Mouse (Mus musculus): ENCODE results near the gene Setd4. TPM values are rescaled to one million over a fixed set of nuclear protein-coding genes. Genes with fewer than 3 reads are reported as not detected.

Gene Setd4
- total and polyA plus RNA-seq, 3 experiments: 0.70 to 4.6 (median 0.96) TPM

DNA sequence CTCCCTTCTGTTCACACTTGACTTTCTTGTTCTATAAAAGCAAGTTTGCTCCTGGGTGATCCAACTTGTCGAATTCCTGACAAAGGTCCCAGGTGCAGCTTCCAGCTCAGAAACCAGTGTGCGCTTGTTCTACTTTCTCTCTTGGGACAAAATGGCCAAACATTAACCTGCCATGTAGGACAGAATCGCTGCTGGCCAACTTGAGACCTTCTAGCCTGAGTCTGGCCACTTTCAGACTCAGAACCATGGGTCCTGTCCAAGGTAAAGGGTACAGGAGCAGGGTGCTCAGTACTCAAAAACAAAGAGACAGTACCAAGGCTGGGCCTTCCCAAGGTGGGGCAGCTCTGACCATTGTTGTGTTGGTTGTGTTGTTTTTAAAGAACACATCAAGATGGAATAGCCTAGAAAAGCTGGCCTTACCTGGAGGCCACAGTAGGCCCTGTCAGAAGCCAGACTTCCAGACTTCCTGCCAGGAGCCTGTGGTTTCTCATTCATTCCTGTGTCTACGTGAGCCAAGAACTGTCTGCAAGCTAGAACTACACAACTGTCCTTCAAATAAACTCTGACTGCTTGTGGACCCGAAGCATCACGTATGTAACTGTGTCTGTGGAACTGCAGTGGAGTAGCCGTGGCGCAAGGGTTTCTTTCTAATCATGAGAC is 25.4 kb downstream of the Setd4 start:
- Histone ChIP-seq H3K27me3 (ENCODE audit: control insufficient read depth, insufficient read depth, low read length) (no peaks in the 10 kb centered on the region), H3K36me3 (ENCODE audit: control insufficient read depth, insufficient read depth, low read length) (no peaks in the 10 kb centered on the region), H3K79me2 (replicated peaks; ENCODE audit: control insufficient read depth, insufficient read depth, low read length) (no peaks in the 10 kb centered on the region), H3K4me3 (no peak overlapping the region), H3K27ac (no peak overlapping the region), H3K4me1 (ENCODE audit: control insufficient read depth, insufficient read depth, low read length) (no peaks in the 10 kb centered on the region), H3K9ac (ENCODE audit: low read depth, low read length) (no peak overlapping the region)
- intact Hi-C loops (cut with DNase I): no loop called here
- WGBS: 77% methylated on average over 8 of the region's 8 CpGs
- DNase-seq: no peak
- TF ChIP-seq POLR2A (IDR thresholded peaks at IDR 0.05; ENCODE audit: insufficient read depth, low read depth, low read length) (no peak), EP300 (IDR thresholded peaks at IDR 0.05; ENCODE audit: insufficient read depth, low read depth, low read length) (no peak)

DNA sequence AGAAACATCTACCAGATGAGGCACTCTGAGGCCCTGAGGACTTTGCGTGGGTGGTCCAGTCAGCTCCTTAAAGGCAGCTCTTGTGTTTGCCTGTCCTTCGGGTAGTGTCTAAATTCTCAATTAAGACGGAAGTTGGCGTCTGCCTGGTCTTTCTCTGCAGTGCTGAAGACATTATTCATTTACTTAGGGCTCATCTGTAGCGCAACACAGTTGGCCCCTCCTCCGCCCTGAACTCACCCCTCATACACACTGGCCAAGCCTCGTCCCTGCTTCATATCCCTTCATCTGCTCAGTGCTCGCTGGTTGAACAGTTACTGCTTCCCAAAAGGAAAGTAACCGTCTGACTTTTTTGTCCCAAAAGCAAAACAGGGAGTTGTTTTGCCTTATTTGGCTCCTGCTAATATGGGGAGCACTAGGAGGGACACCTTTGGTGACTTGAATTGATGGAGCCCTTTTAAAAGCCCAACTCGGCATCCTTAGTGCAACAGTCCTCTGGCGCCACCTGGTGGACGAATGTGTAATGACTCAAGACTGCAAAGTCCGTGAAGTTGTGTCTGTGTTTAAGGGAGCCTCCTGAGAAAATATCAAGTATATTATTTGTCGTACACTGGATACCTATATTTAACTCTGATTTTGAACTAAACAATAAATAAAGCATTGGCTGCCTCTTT is 27.3 kb downstream of the Setd4 start:
- no peak overlapping the region for H3K9ac ChIP-seq (ENCODE audit: low read depth, low read length)
- no peaks in the 10 kb centered on the region for H3K4me1 ChIP-seq (ENCODE audit: control insufficient read depth, insufficient read depth, low read length)
- no peaks in the 10 kb centered on the region for H3K36me3 ChIP-seq (ENCODE audit: control insufficient read depth, insufficient read depth, low read length)
- intact Hi-C loops (cut with DNase I): no loop called here
- H3K4me3 ChIP-seq: no peak overlapping the region
- no peak overlapping the region for H3K27ac ChIP-seq
- TF ChIP-seq EP300 (IDR thresholded peaks at IDR 0.05; ENCODE audit: insufficient read depth, low read depth, low read length) (no peak), POLR2A (IDR thresholded peaks at IDR 0.05; ENCODE audit: insufficient read depth, low read depth, low read length) (no peak)
- H3K27me3 ChIP-seq (ENCODE audit: control insufficient read depth, insufficient read depth, low read length): no peaks in the 10 kb centered on the region
- H3K79me2 ChIP-seq (replicated peaks; ENCODE audit: control insufficient read depth, insufficient read depth, low read length): no peaks in the 10 kb centered on the region
- DNase-seq: peak; percentile 51 to 83
- WGBS: 37% methylated on average over 14 of the region's 14 CpGs

DNA sequence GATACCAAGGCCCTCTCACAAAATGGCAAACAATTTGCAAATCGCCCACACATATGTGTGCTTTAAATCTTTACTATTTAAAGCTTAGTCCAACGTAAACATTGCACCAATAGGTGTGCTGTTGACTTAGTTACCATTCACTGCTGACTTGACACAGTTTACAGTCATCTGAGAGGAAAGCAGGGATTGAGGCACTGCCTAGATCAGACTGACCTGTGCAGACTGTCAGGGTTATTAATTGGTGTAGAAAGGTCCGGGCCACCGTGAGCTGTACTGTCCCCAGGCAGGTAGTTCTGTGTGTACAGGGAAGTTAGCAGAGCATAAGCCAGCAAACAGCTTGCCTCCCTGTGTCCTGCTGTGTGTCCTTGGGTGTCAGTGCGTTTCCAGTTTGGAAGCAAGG is 28.3 kb downstream of the Setd4 start:
- H3K4me3 ChIP-seq: no peak overlapping the region
- H3K4me1 ChIP-seq (ENCODE audit: control insufficient read depth, insufficient read depth, low read length): no peaks in the 10 kb centered on the region
- TF ChIP-seq CTCF (IDR thresholded peaks at IDR 0.05) (no peak), EP300 (IDR thresholded peaks at IDR 0.05; ENCODE audit: insufficient read depth, low read depth, low read length) (no peak), POLR2A (IDR thresholded peaks at IDR 0.05; ENCODE audit: insufficient read depth, low read depth, low read length) (no peak)
- H3K36me3 ChIP-seq (ENCODE audit: control insufficient read depth, insufficient read depth, low read length): no peaks in the 10 kb centered on the region
- no peak overlapping the region for H3K27ac ChIP-seq
- intact Hi-C loops (cut with DNase I): no loop called here
- H3K79me2 ChIP-seq (replicated peaks; ENCODE audit: control insufficient read depth, insufficient read depth, low read length): no peaks in the 10 kb centered on the region
- no peaks in the 10 kb centered on the region for H3K27me3 ChIP-seq (ENCODE audit: control insufficient read depth, insufficient read depth, low read length)
- 79% methylated on average over 5 of the region's 5 CpGs for WGBS
- no peak overlapping the region for H3K9ac ChIP-seq (ENCODE audit: low read depth, low read length)
- DNase-seq: no peak

DNA sequence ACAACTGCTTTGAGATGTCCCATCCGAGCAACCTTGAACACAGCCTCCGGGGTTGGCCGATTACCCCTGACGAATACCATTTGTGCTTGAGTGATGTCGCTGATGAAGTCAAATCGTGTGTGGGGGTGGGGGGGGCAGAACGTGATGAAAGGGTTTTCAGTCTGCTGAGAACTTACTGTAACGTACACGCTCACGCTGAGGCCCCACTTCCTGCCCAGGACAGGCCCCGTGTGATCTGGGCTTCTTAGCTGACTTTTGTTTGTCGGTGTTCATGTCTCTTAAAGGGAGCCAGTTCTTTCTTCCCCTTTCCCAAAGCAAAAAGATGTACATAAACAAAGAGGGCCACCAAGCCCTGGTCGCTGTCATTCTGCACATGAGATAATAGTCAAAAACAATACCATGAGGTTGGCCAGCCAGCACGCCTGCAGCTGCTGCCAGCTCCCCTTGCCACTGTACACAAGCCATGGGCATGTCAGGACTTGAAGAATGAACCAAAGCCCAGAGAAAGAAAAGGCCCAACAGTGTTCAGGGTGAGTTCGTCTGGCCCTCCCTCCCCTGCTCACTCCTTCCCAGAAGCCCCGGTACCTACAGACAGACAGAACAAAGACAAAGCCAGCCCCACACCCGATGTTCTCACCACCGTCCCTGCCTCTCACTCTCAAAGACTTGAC is 29.2 kb downstream of the Setd4 start:
- no peak for TF ChIP-seq CTCF (IDR thresholded peaks at IDR 0.05)
- no peak for TF ChIP-seq POLR2A (IDR thresholded peaks at IDR 0.05; ENCODE audit: insufficient read depth, low read depth, low read length)
- Histone ChIP-seq H3K79me2 (replicated peaks; ENCODE audit: control insufficient read depth, insufficient read depth, low read length) (no peaks in the 10 kb centered on the region), H3K4me3 (no peak overlapping the region), H3K27ac (no peak overlapping the region), H3K4me1 (ENCODE audit: control insufficient read depth, insufficient read depth, low read length) (no peaks in the 10 kb centered on the region), H3K9ac (ENCODE audit: low read depth, low read length) (no peak overlapping the region), H3K27me3 (ENCODE audit: control insufficient read depth, insufficient read depth, low read length) (no peaks in the 10 kb centered on the region), H3K36me3 (ENCODE audit: control insufficient read depth, insufficient read depth, low read length) (no peaks in the 10 kb centered on the region)
- 42% methylated on average over 18 of the region's 18 CpGs for WGBS
- no peak for DNase-seq
- intact Hi-C loops (cut with DNase I): no loop called here

DNA sequence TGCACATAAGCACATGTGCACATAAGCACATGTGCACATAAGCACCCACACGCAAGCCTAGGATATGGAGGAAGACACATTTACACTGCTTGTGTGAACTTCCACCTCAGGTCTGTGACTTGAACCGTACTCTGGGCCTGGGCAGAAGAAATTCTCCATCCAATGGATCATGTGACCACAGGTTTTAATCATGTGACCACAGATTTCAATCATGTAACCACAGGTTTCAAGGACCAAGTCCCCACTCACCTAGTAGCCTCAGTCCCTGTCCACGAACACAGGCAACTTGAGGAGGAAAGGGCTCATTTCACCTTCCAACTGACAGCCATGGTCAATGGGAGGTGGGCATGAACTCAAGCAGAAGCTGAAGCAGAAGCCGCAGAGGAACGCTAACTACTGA is 30.4 kb downstream of the Setd4 start:
- intact Hi-C loops (cut with DNase I): no loop called here
- no peaks in the 10 kb centered on the region for H3K36me3 ChIP-seq (ENCODE audit: control insufficient read depth, insufficient read depth, low read length)
- 94% methylated on average over 5 of the region's 5 CpGs for WGBS
- H3K9ac ChIP-seq (ENCODE audit: low read depth, low read length): no peak overlapping the region
- H3K27me3 ChIP-seq (ENCODE audit: control insufficient read depth, insufficient read depth, low read length): no peaks in the 10 kb centered on the region
- H3K27ac ChIP-seq: no peak overlapping the region
- no peaks in the 10 kb centered on the region for H3K4me1 ChIP-seq (ENCODE audit: control insufficient read depth, insufficient read depth, low read length)
- no peaks in the 10 kb centered on the region for H3K79me2 ChIP-seq (replicated peaks; ENCODE audit: control insufficient read depth, insufficient read depth, low read length)
- no peak for TF ChIP-seq CTCF (IDR thresholded peaks at IDR 0.05)
- TF ChIP-seq EP300 (IDR thresholded peaks at IDR 0.05; ENCODE audit: insufficient read depth, low read depth, low read length): no peak
- TF ChIP-seq POLR2A (IDR thresholded peaks at IDR 0.05; ENCODE audit: insufficient read depth, low read depth, low read length): no peak
- DNase-seq: no peak
- H3K4me3 ChIP-seq: no peak overlapping the region

DNA sequence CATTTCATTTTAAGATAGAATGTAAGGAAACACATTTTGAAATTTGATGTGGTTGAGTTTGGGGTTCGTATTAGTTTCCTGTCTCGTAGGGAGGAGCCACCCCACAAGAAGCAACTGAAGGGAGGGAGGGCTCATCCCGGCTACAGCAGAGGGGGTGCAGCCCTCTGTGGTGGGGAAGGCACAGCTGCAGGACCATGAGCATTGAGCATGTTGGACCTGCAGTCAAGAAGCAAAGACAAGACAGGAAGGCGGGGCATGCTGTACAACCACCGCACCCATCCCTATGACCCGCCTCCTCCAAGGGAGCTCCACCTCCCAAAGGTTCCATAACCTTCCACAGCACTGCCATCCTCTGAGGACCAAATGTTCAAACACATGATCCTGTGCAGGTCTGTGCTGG is 31.5 kb downstream of the Setd4 start:
- no peak for TF ChIP-seq CTCF (IDR thresholded peaks at IDR 0.05)
- TF ChIP-seq EP300 (IDR thresholded peaks at IDR 0.05; ENCODE audit: insufficient read depth, low read depth, low read length): no peak
- no peak for TF ChIP-seq POLR2A (IDR thresholded peaks at IDR 0.05; ENCODE audit: insufficient read depth, low read depth, low read length)
- DNase-seq: no peak
- Histone ChIP-seq H3K79me2 (replicated peaks; ENCODE audit: control insufficient read depth, insufficient read depth, low read length) (no peaks in the 10 kb centered on the region), H3K27ac (no peak overlapping the region), H3K36me3 (ENCODE audit: control insufficient read depth, insufficient read depth, low read length) (no peaks in the 10 kb centered on the region), H3K4me3 (no peak overlapping the region), H3K9ac (ENCODE audit: low read depth, low read length) (no peak overlapping the region), H3K4me1 (ENCODE audit: control insufficient read depth, insufficient read depth, low read length) (no peaks in the 10 kb centered on the region), H3K27me3 (ENCODE audit: control insufficient read depth, insufficient read depth, low read length) (no peaks in the 10 kb centered on the region)
- WGBS: 89% methylated on average over 6 of the region's 6 CpGs
- intact Hi-C loops (cut with DNase I): no loop called here
